Mouse (Mus musculus) heart, embryonic 13.5 days (tissue): ENCODE measurements around the gene Dynlt1f. TPM values are rescaled to one million over a fixed set of nuclear protein-coding genes. Genes with fewer than 3 reads are reported as not detected.
"Not testable (repeated sequence)": the region's sequence is repeated elsewhere in the genome, so short reads cannot be mapped to it uniquely, and the experiment has no call there.

Source experiments
- ATAC-seq: fragments of 200-750 bp; cut with Nextera tagmentation; 2 replicates; pipeline ENCODE4 v1.8.0; 2017; ENCODE audit warnings: moderate TSS enrichment; ENCODE audit not compliant: insufficient number of reproducible peaks, low FRiP score, low TSS enrichment; ENCODE audit errors: extremely low read depth
- H3K27ac ChIP-seq: fragments of 300-500 bp; sonication (generic); replicated peaks from 2 replicates; pipeline ENCODE4 v1.5.1; 2015; ENCODE audit warnings: moderate library complexity, mild to moderate bottlenecking, inconsistent platforms
- H3K27me3 ChIP-seq: fragments of 300-500 bp; sonication (generic); replicated peaks from 2 replicates; pipeline ENCODE4 v1.6.1; 2015; ENCODE audit warnings: mild to moderate bottlenecking, inconsistent platforms
- H3K36me3 ChIP-seq: fragments of 300-500 bp; sonication (generic); 2 replicates; pipeline ENCODE4 v1.6.1; 2015; ENCODE audit warnings: mild to moderate bottlenecking, inconsistent platforms
- H3K4me1 ChIP-seq: fragments of 300-500 bp; sonication (generic); 2 replicates; pipeline ENCODE4 v1.6.1; 2015; ENCODE audit warnings: inconsistent platforms
- H3K4me2 ChIP-seq: fragments of 300-500 bp; sonication (generic); 2 replicates; pipeline ENCODE4 v1.6.1; 2015; ENCODE audit warnings: inconsistent platforms, mild to moderate bottlenecking, moderate library complexity
- H3K4me3 ChIP-seq: fragments of 300-500 bp; sonication (generic); 2 replicates; pipeline ENCODE4 v1.5.1; 2015; ENCODE audit warnings: moderate library complexity, mild to moderate bottlenecking, inconsistent platforms
- H3K9ac ChIP-seq: fragments of 300-500 bp; sonication (generic); 2 replicates; pipeline ENCODE4 v1.6.1; 2015; ENCODE audit warnings: inconsistent platforms, mild to moderate bottlenecking, moderate library complexity
- H3K9me3 ChIP-seq: fragments of 300-500 bp; sonication (generic); 2 replicates; pipeline ENCODE4 v1.6.1; 2016; ENCODE audit warnings: inconsistent platforms
- WGBS: fragments of 180-500 bp; shearing (Covaris S2); methylation state at CpG from one replicate; pipeline ENCODE4 v1.1.7; 2015; ENCODE audit warnings: mixed read lengths; 5-methylcytosine and 5-hydroxymethylcytosine counted together
- polyA plus RNA-seq: library from polyadenylated mRNA; unstranded; fragments of >200 nt; fragmentation: Nextera tagmentation; extraction: Ambion mirVana; gene quantifications from 2 replicates; pipeline ENCODE4 v1.2.1, GENCODE M21; 2015

Gene Dynlt1f
- polyA plus RNA-seq, 1 experiment from 2014 or later: 213 TPM

- H3K4me1 ChIP-seq, H3K27me3 ChIP-seq, H3K4me2 ChIP-seq, H3K27ac ChIP-seq, H3K9ac ChIP-seq, H3K9me3 ChIP-seq, H3K36me3 ChIP-seq, H3K4me3 ChIP-seq: not testable (repeated sequence)
- 0 out of 2 replicates have a peak, but pooled peaks have one; percentile 29 for ATAC-seq
- 84% methylated on average over 16 of the region's 21 CpGs for WGBS
These were observed 16.2 kb downstream of the Dynlt1f start for GRCm38 (mm10) chr17:6639486-6639885.

GRCm38 (mm10) chr17:6638444-6638843 lies 17.3 kb downstream of the Dynlt1f start:
- H3K4me3 ChIP-seq, H3K4me2 ChIP-seq, H3K27me3 ChIP-seq, H3K36me3 ChIP-seq, H3K9ac ChIP-seq, H3K4me1 ChIP-seq, H3K9me3 ChIP-seq, ATAC-seq, H3K27ac ChIP-seq: not testable (repeated sequence)
- WGBS: 84% methylated on average over 8 of the region's 8 CpGs

- H3K36me3 ChIP-seq, H3K4me2 ChIP-seq, H3K9ac ChIP-seq, H3K4me1 ChIP-seq, H3K4me3 ChIP-seq, H3K9me3 ChIP-seq, H3K27me3 ChIP-seq, ATAC-seq, H3K27ac ChIP-seq: not testable (repeated sequence)
- 83% methylated on average over 4 of the region's 4 CpGs for WGBS
These were observed 18.3 kb downstream of the Dynlt1f start for GRCm38 (mm10) chr17:6637434-6637833.

- no peak overlapping the region for H3K9ac ChIP-seq
- 63% methylated on average over 5 of the region's 5 CpGs for WGBS
- H3K27me3 ChIP-seq: no peaks in the 10 kb centered on the region
- H3K4me3 ChIP-seq: no peak overlapping the region
- no peaks in the 10 kb centered on the region for H3K4me1 ChIP-seq
- no peak overlapping the region for H3K4me2 ChIP-seq
- no peak for ATAC-seq
- H3K9me3 ChIP-seq: no peaks in the 10 kb centered on the region
- no peak overlapping the region for H3K27ac ChIP-seq
- H3K36me3 ChIP-seq: no peaks in the 10 kb centered on the region
These were observed 18.8 kb downstream of the Dynlt1f start for GRCm38 (mm10) chr17:6636861-6637260.

- not testable (repeated sequence) for H3K27ac ChIP-seq, H3K36me3 ChIP-seq, ATAC-seq, H3K9me3 ChIP-seq, H3K27me3 ChIP-seq, H3K4me2 ChIP-seq, H3K9ac ChIP-seq, H3K4me3 ChIP-seq, H3K4me1 ChIP-seq
- 100% methylated on average over 1 of the region's 4 CpGs for WGBS
These were observed 19.9 kb downstream of the Dynlt1f start for GRCm38 (mm10) chr17:6635781-6636180.

- not testable (repeated sequence) for H3K27ac ChIP-seq, H3K27me3 ChIP-seq, ATAC-seq, H3K9me3 ChIP-seq, H3K4me2 ChIP-seq, H3K36me3 ChIP-seq, H3K4me1 ChIP-seq, H3K9ac ChIP-seq, H3K4me3 ChIP-seq
- WGBS: 91% methylated on average over 6 of the region's 6 CpGs
These were observed 22.9 kb downstream of the Dynlt1f start for GRCm38 (mm10) chr17:6632850-6633249.

- H3K9me3 ChIP-seq, H3K4me3 ChIP-seq, H3K27ac ChIP-seq, H3K27me3 ChIP-seq, H3K9ac ChIP-seq, ATAC-seq, H3K36me3 ChIP-seq, H3K4me1 ChIP-seq, H3K4me2 ChIP-seq: not testable (repeated sequence)
- WGBS: 69% methylated on average over 4 of the region's 4 CpGs
These were observed 25.3 kb downstream of the Dynlt1f start for GRCm38 (mm10) chr17:6630398-6630797.

GRCm38 (mm10) chr17:6624926-6625558 lies 30.7 kb downstream of the Dynlt1f start:
- not testable (repeated sequence) for H3K4me2 ChIP-seq, H3K4me3 ChIP-seq, H3K27me3 ChIP-seq, H3K9me3 ChIP-seq, H3K9ac ChIP-seq, H3K27ac ChIP-seq, H3K4me1 ChIP-seq, H3K36me3 ChIP-seq, ATAC-seq
- WGBS: 42% methylated on average over 2 of the region's 6 CpGs

- 89% methylated on average over 11 of the region's 12 CpGs for WGBS
- H3K36me3 ChIP-seq: not testable (repeated sequence)
These were observed 33.7 kb downstream of the Dynlt1f start for GRCm38 (mm10) chr17:6621976-6622375.

GRCm38 (mm10) chr17:6620730-6621451 lies 34.8 kb downstream of the Dynlt1f start:
- H3K27ac ChIP-seq, H3K4me3 ChIP-seq, H3K4me1 ChIP-seq, H3K27me3 ChIP-seq, ATAC-seq, H3K36me3 ChIP-seq, H3K4me2 ChIP-seq, H3K9ac ChIP-seq, H3K9me3 ChIP-seq: not testable (repeated sequence)
- 75% methylated on average over 18 of the region's 20 CpGs for WGBS

More at GRCm38 (mm10) chr17:6621976-6622375, 33.7 kb downstream of the Dynlt1f start:
- H3K4me3 ChIP-seq, H3K27ac ChIP-seq, H3K9ac ChIP-seq, H3K4me2 ChIP-seq, H3K4me1 ChIP-seq, H3K27me3 ChIP-seq, ATAC-seq, H3K9me3 ChIP-seq: not testable (repeated sequence)

GRCm38 (mm10) chr17:6620035-6620434 lies 35.7 kb downstream of the Dynlt1f start:
- not testable (repeated sequence) for H3K4me3 ChIP-seq

GRCm38 (mm10) chr17:6619271-6619670 lies 36.4 kb downstream of the Dynlt1f start:
- not testable (repeated sequence) for H3K4me3 ChIP-seq, H3K4me2 ChIP-seq, ATAC-seq, H3K9me3 ChIP-seq, H3K27ac ChIP-seq, H3K9ac ChIP-seq, H3K36me3 ChIP-seq, H3K4me1 ChIP-seq, H3K27me3 ChIP-seq
- WGBS: 72% methylated on average over 5 of the region's 5 CpGs

More at GRCm38 (mm10) chr17:6620035-6620434, 35.7 kb downstream of the Dynlt1f start:
- not testable (repeated sequence) for H3K27ac ChIP-seq, H3K9ac ChIP-seq, H3K4me2 ChIP-seq, ATAC-seq, H3K9me3 ChIP-seq, H3K27me3 ChIP-seq, H3K4me1 ChIP-seq, H3K36me3 ChIP-seq
- WGBS: 55% methylated on average over 6 of the region's 6 CpGs
